Mouse (Mus musculus): ENCODE data around the gene Mrc2.

DNA sequence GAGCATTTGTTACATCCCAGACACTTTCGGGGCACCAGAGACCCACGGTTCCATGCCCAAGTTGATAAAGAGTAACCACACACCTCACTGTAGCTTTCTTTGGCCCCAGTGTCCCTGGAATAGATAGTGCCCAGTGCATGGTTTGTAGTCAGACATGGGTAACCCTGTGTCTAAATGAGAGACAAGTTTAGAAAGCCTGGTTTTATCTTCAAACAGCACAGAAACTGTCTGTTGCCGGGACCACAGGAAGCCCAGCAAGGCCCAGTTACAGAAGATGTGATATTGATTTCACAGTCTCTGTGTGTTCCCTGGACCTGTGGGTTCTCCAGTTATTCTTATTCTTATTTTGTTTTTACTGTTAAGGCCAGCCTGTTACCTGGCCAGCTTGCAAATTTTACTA is 74.7 kb downstream of the Mrc2 start:
- no peak for TF ChIP-seq MAFK (IDR thresholded peaks at IDR 0.05; ENCODE audit: insufficient read depth, low read depth, low read length)
- no peak for TF ChIP-seq HCFC1 (IDR thresholded peaks at IDR 0.05; ENCODE audit: borderline replicate concordance, insufficient read depth, low read length)

All from ES-E14 (cell line).